Mouse (Mus musculus): ENCODE data around the gene Cnn3.

Gene Cnn3

GRCm38 (mm10) chr3:121418850-121419435 is 7.4 kb upstream of the Cnn3 start:
- DNase-seq, result no peak

- DNase-seq, result no peak
Observed at GRCm38 (mm10) chr3:121422405-121422804, 3.9 kb upstream of the Cnn3 start.

GRCm38 (mm10) chr3:121426621-121427519 is 573 bp downstream of the Cnn3 start:
- DNase-seq, result peak; percentile 90

GRCm38 (mm10) chr3:121427520-121427908 is 1.2 kb downstream of the Cnn3 start:
- DNase-seq, result peak; percentile 93

GRCm38 (mm10) chr3:121428230-121428629 is 1.9 kb downstream of the Cnn3 start:
- DNase-seq, result no peak

- no peak for DNase-seq
Observed at GRCm38 (mm10) chr3:121428696-121429259, 2.5 kb downstream of the Cnn3 start.

- no peak for DNase-seq
Observed at GRCm38 (mm10) chr3:121429469-121429868, 3.2 kb downstream of the Cnn3 start.

- DNase-seq, result no peak
Observed at GRCm38 (mm10) chr3:121430289-121430936, 4.1 kb downstream of the Cnn3 start.

GRCm38 (mm10) chr3:121433359-121433758 is 7.1 kb downstream of the Cnn3 start:
- DNase-seq, result no peak

- DNase-seq, result peak; percentile 85
Observed at GRCm38 (mm10) chr3:121433968-121434533, 7.8 kb downstream of the Cnn3 start.

- DNase-seq, result no peak
Observed at GRCm38 (mm10) chr3:121435296-121435695, 9.0 kb downstream of the Cnn3 start.

- DNase-seq, result no peak
Observed at GRCm38 (mm10) chr3:121437070-121437469, 10.8 kb downstream of the Cnn3 start.

- no peak for DNase-seq
Observed at GRCm38 (mm10) chr3:121437996-121438395, 11.7 kb downstream of the Cnn3 start.

GRCm38 (mm10) chr3:121439623-121440161 is 13.4 kb downstream of the Cnn3 start:
- DNase-seq, result no peak

- no peak for DNase-seq
Observed at GRCm38 (mm10) chr3:121441504-121441903, 15.2 kb downstream of the Cnn3 start.

- DNase-seq, result no peak
Observed at GRCm38 (mm10) chr3:121442288-121442687, 16.0 kb downstream of the Cnn3 start.

- DNase-seq, result no peak
Observed at GRCm38 (mm10) chr3:121443861-121444271, 17.6 kb downstream of the Cnn3 start.

- no peak for DNase-seq
Observed at GRCm38 (mm10) chr3:121444414-121444813, 18.1 kb downstream of the Cnn3 start.

- no peak for DNase-seq
Observed at GRCm38 (mm10) chr3:121446454-121446853, 20.2 kb downstream of the Cnn3 start.

- no peak for DNase-seq
Observed at GRCm38 (mm10) chr3:121448029-121448468, 21.8 kb downstream of the Cnn3 start.

GRCm38 (mm10) chr3:121448606-121449005 is 22.3 kb downstream of the Cnn3 start:
- no peak for DNase-seq

GRCm38 (mm10) chr3:121449527-121449926 is 23.2 kb downstream of the Cnn3 start:
- DNase-seq, result no peak

- no peak for DNase-seq
Observed at GRCm38 (mm10) chr3:121451404-121451803, 25.1 kb downstream of the Cnn3 start.

All from embryo, embryonic 11 days (tissue).